Mouse (Mus musculus) erythroblast, embryonic 14.5 days (primary cell): ENCODE measurements around the gene 4930447C04Rik.

Experiments used
- GATA1 ChIP-seq: IDR thresholded peaks from 2 replicates; pipeline ENCODE4 v1.6.1; 2012; ENCODE audit warnings: low read length, inconsistent platforms, mixed read lengths
- TAL1 ChIP-seq: IDR thresholded peaks from 3 replicates; pipeline ENCODE4 v1.6.1; 2012; ENCODE audit warnings: low read length, inconsistent platforms, mixed read lengths

DNA sequence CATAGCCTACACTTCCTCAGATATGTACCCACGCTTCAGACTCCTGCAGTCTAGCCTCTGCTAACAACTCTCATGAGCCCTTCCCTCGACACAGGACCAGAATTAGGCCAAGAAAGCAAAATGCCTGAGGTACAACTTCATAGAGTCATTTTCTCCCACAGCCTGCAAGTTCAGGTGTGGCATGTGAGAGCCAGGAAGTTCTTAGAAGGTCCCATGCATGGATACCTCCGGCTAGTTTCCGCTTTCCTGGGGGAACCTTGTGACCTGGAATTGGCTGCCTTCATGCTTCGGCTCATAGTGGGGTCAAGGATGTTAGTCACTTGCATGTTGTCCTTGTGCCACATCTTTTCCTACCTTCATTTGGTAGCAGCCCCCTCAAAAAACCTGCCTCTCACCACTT, 12.5 kb upstream of the 4930447C04Rik start:
- no peak for TF ChIP-seq GATA1
- TF ChIP-seq TAL1: no peak
